Mouse (Mus musculus) telencephalon, adult 2 months (tissue): ENCODE results near the gene Fth1.
"Not testable (repeated sequence)": the region's sequence is repeated elsewhere in the genome, so short reads cannot be mapped to it uniquely, and the experiment has no call there.

ENCODE experiments used
- DNase-seq: peaks from one replicate; pipeline ENCODE4 v3.0.0-alpha.2; 2011; ENCODE audit warnings: low read depth, low spot score

Gene Fth1

DNA sequence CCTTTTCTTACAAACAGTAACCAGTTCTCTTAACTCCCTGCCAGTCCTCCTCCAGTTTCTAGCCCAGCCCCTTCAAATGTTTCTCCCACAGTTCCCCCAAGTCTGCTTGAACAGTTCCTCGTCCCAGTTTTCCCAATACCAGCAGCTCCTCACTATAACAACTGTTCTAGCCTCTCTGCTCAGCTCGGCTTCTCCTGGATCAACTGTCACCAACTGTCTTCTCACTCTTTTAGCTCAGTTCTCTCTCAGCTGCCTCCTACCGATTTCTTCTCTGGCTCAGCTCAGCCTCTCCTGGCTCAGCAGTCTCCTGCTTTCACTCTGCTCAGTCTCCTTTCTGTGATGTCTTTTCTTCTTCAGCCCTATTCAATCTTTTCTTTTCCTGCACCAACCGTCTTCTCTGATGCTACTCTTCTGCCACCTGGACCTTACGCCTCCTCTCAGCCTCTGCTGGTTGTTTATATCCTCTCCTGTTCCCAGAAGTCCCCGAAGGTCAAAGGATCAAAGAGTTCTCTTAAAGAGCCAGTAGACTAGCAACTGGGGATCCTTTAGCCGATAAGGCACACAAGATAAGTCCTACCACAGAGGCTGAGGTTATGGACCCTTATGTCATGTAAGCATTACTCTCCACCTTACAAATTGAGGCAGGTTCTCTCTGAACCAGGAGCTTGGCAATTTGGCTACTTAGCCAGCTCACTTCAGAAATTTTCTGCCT is 16.0 kb upstream of the Fth1 start:
- peak; percentile 68 for DNase-seq

GRCm38 (mm10) chr19:9966096-9966867 is 14.1 kb upstream of the Fth1 start:
- no peak for DNase-seq

DNA sequence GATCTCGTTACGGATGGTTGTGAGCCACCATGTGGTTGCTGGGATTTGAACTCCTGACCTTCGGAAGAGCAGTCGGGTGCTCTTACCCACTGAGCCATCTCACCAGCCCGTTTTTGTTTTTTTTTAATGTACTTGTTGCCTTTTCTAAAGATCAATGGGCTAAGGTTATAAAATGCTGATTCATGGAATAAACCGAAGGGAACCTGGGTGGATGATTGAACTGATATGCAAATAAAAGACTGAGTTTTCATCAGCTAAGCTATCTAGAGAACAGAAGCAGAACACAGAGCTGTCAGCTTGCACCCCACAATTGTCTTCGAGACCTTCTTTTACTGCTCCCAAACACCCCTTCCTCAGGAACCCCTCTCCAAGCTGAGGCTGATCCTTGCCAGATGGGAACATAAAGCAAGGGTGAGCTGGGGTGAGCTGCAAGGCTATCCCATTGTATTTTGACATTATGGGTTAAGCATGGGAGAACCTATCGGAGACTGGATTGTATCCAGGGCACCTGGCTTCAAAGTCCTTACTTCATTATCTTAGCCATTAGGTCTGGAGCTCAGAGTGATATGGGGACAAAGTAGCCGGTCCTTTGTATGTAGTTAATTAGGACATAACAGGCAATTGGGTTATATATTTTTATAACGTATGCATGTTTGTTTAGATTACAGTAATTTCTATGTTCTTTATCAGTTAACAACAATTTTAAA is 12.2 kb upstream of the Fth1 start:
- DNase-seq, result no peak

GRCm38 (mm10) chr19:9974853-9975252 is 5.5 kb upstream of the Fth1 start:
- DNase-seq, result not testable (repeated sequence)

DNA sequence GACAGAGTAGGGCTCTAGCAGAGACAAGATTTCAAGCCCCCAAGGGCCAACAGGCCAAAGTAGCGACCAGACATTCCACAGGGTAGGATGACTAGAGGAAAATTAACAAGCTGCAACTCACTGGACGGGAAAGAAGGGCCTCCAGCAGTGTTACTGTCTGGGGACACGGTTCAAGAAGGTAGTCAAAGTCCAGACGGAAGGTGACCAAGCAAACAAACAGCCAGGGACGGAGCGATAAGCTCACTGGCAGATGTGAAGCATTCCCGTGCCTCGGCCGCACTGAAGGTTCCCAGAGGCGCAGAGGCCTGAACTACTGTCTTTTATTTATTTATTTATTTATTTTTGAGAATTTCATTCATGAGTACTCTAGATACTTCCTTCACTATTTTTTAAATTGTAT is 3.3 kb upstream of the Fth1 start:
- no peak for DNase-seq

- no peak for DNase-seq
Measured at GRCm38 (mm10) chr19:9978431-9978951, 1.9 kb upstream of the Fth1 start.

DNA sequence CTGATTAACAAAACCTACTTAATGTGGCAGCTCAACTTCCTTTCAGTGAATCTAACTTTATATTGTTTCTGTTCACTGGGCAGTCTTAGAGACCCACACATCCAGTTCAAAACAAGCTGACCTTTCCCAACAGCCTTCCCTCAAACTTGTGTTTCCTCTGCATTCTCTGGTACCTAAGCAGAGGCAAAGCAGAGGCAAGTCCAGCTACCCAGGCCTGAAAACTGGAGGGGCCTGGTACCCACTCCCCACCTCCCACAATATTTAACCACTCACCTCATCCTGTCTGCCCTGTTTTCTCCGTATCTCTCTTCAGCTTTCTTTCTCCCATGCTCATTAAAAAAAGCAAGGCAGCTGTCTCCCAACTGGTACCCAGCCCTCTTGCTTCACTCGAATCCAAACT is 1.2 kb upstream of the Fth1 start:
- no peak for DNase-seq

DNA sequence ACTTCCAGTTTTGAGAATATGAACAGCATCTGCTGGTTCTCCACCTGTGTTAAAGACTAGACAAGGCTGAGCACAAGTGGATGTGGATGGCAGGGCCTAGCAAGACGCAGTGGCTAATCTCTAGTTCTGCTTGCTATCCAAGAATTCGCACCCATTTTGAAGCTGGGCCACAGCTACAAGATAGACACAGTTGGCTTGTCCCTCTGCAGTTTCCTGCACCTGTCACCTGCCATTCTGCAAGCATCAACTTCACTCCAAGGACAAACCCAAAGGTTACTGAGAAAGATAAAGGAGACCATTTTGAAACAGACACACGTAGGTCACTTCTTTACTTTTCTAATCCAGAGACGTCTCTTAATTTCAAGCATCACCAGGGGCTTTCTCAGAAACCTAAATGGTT is 1.2 kb downstream of the Fth1 start:
- no peak for DNase-seq

- DNase-seq, result peak; percentile 96
Measured at GRCm38 (mm10) chr19:9982151-9982851, 1.9 kb downstream of the Fth1 start.

DNA sequence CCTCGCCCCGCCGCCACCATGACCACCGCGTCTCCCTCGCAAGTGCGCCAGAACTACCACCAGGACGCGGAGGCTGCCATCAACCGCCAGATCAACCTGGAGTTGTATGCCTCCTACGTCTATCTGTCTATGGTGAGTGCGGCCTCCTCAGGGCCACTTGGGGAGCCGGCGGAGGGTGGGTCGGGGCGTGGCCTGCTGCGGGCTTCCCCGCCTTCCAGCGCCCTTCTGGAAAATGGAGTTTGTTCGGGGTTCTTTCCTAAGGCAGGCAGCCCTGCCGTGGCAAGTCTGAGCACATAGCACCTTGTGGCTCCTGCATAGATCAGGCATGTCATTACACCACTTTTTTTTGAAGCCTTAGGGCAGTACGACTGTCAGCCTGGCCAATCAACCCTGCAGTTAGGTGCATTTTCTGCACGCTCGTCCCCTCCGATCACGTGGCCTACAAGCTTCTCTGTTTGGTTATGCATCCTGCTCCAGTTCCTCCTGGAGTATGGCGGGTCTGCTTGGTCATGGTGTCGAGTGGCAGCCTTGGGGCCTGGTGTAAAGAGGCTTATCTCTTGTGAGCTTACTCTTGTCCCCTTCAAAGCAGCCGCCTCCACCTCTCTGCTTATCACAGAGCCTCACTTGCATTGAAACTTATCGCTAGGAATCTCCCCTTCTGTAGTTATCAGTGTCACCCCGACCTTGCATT is 2.6 kb downstream of the Fth1 start:
- no peak for DNase-seq

GRCm38 (mm10) chr19:9984111-9985055 is 4.0 kb downstream of the Fth1 start:
- DNase-seq, result no peak

DNA sequence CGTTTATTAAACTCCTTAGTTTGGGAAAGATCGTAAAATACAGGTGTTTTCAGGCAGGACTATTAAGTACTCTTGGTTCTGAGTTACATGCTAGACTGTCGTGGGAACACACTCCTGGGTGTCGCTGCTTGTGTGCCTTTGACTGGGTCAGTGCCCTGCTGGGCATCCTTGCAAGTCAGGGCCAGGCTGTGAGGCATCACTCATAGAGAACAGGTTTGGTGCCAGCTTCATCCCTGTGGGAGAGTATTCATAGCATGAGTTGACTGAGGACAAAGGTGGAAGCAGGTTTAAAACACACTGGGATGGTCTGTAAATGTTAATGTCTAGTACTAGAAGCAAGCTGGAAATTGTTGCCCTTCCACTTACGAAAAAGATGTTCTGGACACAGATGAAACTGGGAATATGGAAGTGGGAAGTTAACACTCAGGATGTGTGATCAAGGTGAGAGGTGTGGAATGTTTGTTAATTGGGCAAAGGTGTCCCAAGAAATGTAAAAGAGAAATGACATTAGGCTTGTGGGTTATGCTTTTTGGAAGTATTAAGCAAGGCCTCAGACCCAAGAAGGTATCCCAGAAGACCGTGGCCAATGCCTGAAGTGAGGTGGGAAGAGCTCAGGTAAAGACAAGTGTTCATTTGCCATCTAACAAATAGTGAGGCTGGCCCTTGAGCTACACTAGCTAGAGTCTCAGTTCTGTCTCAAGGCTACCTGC is 4.9 kb downstream of the Fth1 start:
- no peak for DNase-seq

DNA sequence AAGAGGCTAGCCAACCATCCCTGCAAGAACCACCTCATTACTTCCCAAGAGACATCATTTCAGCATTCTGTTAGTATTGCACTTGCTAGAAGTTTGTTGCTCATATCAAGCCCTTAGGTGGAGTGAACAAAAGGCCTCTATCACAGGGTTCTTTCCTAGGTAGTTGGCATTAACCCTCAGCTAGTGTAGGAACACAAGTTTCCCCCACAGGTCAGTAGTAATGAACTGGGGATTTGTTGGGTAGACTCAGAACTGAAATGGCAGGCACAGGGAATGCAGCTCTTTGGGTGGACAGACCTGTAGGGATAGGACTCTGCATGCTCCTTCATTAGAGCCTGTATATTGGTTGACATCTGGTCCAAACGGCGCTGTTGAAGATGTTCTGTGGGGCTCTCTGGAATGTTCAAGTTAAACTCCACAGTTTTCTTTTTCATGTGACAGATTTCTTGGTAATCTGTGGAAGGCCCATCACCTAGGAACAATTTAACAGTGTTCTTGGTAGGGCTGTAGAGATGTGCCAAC is 5.6 kb downstream of the Fth1 start:
- no peak for DNase-seq

DNA sequence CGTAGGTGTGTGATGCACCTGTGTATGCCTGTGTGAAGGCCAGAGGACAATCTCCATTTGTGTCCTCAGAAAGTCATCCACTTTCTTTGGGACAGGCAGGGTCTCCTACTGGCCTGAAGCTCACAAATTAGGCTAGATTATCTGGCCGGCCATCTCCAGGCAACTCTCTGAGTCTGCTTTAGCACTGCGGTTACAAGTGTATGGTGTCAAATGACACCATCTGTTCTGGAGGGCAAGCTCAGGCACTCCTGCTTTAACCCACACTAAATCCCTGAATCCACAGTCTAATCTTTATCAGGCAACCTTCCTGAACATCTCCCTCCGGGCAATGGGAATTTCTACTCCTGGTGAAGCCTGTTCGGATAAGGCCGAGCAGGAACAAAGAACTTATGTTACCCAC is 6.8 kb downstream of the Fth1 start:
- DNase-seq, result no peak

DNA sequence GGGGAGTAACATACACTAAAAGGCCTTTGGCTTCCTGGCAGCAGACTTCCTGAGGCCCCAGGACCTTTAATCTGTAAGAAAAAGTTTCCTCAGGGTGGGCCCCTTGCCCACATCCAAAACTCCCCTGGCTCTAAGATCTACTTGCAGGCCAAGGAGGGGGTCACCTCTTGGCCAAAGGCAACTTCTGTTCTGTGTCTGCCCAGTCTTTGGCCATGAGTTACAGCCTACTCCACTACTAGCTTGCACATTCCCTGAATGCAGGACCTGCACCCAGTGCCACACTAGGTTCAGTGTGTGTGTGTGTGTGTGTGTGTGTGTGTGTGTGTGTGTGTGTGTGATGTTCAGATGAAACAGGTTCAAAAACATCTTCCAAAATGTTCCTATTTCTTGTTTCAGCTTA is 7.2 kb downstream of the Fth1 start:
- DNase-seq, result no peak

- DNase-seq, result no peak
Measured at GRCm38 (mm10) chr19:9989171-9989883, 8.9 kb downstream of the Fth1 start.

GRCm38 (mm10) chr19:9989884-9990256 is 9.5 kb downstream of the Fth1 start:
- no peak for DNase-seq

DNA sequence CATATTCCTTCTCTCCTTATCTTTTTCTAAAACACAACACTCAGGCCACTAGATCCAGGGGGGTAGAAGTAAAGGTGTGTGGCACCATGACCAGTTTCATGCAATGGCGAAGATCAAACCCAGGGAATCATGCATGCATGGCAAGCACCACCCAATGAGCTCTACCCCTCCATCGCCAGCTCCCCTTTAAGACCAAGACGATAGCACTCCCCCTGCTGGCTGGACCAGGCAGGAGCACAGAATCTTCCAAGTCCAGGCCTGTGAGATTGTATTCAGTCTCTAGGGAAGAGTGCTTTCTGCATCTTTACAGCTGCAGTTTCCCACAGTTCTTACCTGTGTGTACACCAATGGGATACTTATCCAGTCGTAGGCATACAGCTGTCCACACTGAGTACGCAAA is 10.9 kb downstream of the Fth1 start:
- DNase-seq, result no peak
